Mouse (Mus musculus): ENCODE data around the gene Sf3b1. TPM values are rescaled to one million over a fixed set of nuclear protein-coding genes. Genes with fewer than 3 reads are reported as not detected.
"Not testable (repeated sequence)": the region's sequence is repeated elsewhere in the genome, so short reads cannot be mapped to it uniquely, and the experiment has no call there.

The Sf3b1 gene
- 29.4 and 42.6 TPM in 2 replicates for polyA plus RNA-seq (2012; rRNA removed)

GRCm38 (mm10) chr1:55027253-55027801 lies at the start of gene Sf3b1:
TSS of gene Sf3b1 (minus strand) at chr1:55027481.
- peak; percentile 86 for DNase-seq (ENCODE audit: low read depth, low spot score)
- 2% methylated on average over 46 of the region's 46 CpGs for WGBS

DNA sequence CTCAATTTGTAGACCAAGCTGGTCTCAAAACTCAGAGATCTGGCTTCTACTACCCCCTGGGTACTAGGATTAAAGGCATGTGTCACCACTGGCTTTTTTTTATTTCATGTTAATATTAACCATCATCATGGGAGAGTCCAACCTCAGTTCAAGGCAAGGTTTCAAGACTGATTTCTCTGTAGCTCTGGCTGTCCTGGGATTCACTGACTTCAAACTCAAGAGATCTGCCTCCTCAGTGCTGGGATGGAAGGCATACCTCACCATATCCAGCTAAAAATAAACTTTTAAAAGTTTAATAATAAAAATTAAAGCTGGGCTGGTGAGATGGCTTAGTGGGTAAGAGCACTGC lies 49.1 kb upstream of the Sf3b1 start:
- no peak for DNase-seq (ENCODE audit: low read depth, low spot score)

DNA sequence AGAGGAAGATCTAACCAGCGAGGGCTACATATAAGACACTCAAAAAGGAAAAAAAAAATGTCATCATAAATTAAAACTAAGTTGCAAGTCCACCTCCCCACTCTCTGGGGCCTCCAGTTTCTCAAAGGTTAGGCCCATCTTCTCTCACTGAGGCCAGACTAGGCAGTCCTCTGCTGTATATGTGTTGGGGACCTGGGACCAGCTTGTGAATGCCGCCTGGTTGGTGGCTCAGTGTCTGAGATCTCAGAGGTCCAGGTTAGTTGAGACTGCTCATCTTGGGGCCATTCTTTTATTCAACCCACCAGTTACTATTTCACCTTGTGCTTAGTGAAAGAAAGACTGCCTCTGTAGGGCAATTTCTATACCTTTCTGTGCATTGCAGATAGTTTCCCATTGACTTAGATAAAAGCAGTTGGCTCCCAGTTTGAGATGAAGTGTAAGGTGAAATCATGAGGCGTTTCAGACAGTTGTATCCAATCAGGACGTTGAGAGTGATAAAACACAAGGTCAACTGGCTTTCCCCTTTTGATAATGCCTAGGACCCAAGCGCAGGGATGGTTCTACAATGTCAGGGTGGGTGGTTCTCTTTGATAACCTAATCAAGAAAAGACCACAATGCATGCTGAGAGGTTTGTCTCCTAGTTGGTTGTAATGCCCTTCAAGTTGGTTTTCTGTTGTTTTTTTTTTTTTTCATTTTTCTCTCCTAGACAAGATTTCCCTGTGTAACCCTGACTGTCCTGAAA lies 48.5 kb upstream of the Sf3b1 start:
- WGBS = 80% methylated on average over 5 of the region's 5 CpGs
- no peak for DNase-seq (ENCODE audit: low read depth, low spot score)

DNA sequence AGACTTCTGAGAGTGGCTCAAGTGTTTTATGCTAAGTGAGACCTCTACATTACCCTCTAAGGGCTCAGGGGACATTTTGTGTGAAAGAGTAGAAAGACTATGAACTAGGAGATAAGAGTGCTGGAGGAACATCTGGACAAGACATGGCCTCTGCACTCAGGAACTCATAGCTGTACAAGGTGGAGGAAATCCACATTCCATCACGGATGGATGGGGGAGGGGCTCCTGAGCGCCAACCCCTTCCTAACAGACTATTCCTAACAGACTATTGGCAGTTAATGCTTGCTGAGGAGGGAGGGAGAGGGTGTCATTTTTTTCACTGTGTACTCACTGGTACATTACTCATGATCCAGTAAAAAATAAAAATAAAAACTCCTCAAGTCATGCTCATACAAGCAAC lies 47.5 kb upstream of the Sf3b1 start:
- WGBS = 47% methylated on average over 2 of the region's 2 CpGs
- DNase-seq (ENCODE audit: low read depth, low spot score) = no peak

DNA sequence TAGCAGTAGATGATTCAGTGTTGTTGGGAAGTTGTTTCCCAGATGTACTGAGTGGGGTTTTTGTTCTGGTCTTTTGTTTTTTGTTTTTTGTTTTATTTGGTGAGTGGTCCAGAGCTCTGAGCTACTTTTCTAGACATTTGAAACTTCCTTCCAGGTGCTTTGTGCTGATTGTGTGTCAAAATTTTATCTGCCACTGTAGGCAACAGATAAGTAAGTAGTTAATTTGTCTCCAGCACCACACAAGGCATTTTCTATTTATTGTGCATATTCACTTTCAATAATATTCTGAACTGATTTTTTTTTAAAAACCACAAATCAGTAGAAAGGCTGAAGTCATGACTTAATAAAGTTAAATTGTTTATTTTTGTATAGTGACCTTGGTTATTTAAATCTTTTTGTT lies 45.0 kb upstream of the Sf3b1 start:
- not testable (repeated sequence) for DNase-seq (ENCODE audit: low read depth, low spot score)

DNA sequence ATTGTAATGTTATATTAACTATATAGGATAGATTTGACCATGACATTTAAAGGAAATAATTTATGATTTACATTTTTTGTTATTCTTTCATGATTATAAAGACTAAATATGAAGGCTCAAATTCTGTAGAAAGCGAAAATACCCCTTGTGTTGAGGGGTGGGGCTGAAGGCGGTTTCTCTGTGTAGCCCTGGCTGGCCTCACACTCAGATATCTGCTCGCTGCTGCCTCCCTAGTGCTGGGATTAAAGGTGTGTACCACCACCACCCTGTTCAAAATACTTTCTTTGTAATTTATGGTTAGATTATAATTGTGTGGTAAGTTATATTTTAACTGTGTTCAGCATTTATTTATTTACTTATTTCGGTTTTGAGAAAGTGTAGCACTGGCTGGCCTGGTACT lies 34.5 kb upstream of the Sf3b1 start:
- DNase-seq (ENCODE audit: low read depth, low spot score) = no peak
- WGBS = 84% methylated on average over 4 of the region's 4 CpGs

DNA sequence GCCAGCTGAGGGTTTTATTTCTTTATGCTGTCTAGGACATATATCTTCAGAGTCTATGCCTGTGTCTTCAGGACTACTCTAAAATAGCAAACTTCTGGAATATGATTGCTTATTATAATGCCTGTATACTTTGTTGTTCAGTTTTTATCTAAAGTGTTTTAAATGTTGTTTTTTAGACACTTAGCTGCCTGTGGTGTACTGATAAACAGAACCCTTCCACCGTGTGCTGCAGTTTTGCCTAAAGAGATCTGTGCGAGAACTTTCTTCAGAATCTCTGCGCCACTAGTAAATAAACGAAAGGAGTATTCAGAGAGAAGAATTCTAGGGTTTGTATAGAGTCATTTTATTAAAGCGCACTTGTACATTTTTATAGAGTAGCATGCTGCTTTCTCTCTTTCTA lies 33.8 kb upstream of the Sf3b1 start:
- DNase-seq (ENCODE audit: low read depth, low spot score) = no peak
- 86% methylated on average over 5 of the region's 5 CpGs for WGBS

DNA sequence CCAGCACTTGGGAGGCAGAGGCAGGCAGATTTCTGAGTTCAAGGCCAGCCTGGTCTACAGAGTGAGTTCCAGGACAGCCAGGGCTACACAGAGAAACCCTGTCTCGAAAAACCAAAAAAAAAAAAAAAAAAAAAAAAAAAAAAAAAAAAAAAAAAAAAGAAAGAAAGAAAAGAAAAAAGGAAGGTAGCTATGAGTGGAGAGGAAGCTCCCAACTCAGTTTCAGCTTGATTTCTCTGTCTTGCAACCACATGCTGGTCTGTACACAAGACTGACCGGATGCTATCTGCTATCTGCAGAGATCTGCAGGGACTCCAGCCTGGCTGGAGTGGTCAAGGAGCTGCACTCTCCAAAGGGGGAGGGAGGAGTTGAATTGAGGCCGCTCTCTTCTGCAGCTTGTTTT lies 31.1 kb upstream of the Sf3b1 start:
- DNase-seq (ENCODE audit: low read depth, low spot score) = not testable (repeated sequence)
- 97% methylated on average over 2 of the region's 3 CpGs for WGBS

DNA sequence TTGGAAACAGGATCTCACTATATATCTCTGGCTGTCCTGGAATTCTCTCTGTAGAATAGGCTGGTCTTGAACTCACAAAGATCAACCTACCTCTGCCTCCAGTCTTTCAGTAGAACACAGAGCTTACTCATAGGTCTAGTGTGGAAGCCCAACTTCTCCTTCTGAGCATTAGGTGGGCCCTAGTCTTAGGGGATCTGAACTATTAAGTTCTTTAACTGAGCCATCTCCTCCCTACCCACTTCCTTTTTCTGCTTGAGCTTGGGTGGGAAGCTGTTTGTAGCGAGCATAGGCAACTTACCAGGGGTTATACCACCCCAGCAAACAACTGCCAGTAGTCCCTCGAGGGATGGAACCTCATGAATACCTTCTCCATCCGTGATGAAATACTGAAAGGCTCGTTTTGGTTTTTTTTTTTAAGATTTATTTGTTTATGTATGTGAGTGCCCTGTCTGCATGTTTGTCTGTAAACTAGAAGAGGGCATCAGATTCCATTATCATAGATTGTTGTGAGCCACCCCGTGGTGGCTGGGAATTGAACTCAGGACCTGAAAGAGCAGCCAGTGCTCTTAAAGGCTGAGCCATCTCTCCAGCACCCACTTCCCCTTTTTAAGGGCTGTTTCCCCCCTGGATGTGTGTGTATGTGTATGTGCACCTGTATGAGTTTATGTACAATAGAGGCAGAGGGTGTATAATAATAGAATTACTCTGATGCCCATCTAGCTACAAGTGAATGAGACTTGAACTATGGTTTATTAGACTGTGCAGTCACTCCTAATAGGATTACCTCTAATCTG lies 28.2 kb upstream of the Sf3b1 start:
- no peak for DNase-seq (ENCODE audit: low read depth, low spot score)
- WGBS = 80% methylated on average over 5 of the region's 5 CpGs

DNA sequence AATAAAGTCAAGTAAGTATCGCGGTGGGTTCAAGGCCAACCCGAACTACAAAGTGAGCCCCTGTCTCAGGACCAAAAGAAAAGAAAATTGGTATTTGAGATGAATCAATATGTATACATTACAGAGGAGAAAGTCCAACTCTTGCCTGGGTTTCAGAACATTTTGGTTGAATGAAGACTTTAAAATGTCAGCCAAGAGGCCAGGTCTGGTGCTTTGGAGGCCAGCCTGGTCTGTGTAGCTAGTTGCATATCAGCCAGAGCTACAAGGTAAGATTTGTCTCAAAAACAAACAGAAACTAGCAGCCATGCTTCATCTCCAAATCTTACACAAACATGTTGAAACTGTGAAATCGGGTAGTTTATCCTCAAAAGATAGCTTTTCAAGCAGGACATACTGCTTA lies 26.3 kb upstream of the Sf3b1 start:
- DNase-seq (ENCODE audit: low read depth, low spot score) = no peak
- WGBS = 46% methylated on average over 4 of the region's 4 CpGs

- WGBS = under 1% methylated on average over 42 of the region's 42 CpGs
These were observed 25.7 kb upstream of the Sf3b1 start for GRCm38 (mm10) chr1:55053005-55053404.

DNA sequence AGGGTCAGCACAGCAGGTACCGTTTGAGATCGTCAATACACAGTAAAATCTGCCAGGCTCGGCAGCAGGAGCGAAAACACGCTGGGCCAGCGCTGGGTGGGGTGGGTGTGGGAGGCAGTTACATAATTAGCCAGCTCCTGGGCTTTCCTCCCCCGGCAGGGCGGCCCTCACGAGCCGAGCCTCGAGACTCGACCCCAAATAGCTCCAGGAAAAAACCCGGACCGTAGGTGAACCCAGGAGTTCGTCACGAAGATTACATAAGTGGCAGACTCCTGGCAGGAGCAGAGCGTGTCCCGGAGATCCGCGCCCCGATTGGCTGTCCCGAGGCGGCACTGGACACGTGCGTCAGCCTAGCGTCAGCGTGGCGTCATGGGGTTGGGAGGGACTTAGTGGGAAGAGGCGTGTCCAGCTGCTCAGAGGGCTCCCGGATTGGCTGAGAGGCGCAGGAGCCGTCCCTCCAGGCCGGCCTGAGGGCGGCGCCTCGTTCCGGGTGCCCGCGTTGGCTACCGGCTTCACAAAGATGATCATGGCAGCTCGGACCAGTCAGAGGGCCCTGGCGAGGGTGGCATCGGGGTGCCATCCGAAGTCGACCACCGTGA lies 25.2 kb upstream of the Sf3b1 start, which contains the start of gene Coq10b:
Gene Coq10b, plus strand, starts transcription at position 416 of the 599 bp plus-strand sequence.
- under 1% methylated on average over 46 of the region's 46 CpGs for WGBS
- peak; percentile 89 for DNase-seq (ENCODE audit: low read depth, low spot score)

More at GRCm38 (mm10) chr1:55053005-55053404, 25.7 kb upstream of the Sf3b1 start:
- peak; percentile 45 for DNase-seq (ENCODE audit: low read depth, low spot score)

DNA sequence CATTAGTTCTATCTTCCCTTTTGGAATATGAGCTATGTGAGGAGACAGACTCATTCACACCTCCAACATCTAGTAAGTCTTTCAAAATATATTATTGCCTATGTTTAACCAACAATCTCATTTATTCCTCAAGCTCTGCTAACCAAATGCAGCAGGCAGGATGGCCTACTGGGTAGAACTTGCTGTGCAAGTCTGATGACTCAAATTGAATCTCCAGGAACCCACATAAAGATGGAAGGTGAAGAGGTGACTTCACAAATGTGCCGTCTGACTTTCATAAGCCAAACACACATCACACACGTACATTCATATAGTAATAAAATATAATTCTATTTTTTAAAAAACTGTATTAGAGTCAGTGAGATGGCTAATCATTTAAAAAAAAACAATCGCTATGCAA lies 24.4 kb upstream of the Sf3b1 start:
- WGBS = 52% methylated on average over 3 of the region's 3 CpGs
- no peak for DNase-seq (ENCODE audit: low read depth, low spot score)

DNA sequence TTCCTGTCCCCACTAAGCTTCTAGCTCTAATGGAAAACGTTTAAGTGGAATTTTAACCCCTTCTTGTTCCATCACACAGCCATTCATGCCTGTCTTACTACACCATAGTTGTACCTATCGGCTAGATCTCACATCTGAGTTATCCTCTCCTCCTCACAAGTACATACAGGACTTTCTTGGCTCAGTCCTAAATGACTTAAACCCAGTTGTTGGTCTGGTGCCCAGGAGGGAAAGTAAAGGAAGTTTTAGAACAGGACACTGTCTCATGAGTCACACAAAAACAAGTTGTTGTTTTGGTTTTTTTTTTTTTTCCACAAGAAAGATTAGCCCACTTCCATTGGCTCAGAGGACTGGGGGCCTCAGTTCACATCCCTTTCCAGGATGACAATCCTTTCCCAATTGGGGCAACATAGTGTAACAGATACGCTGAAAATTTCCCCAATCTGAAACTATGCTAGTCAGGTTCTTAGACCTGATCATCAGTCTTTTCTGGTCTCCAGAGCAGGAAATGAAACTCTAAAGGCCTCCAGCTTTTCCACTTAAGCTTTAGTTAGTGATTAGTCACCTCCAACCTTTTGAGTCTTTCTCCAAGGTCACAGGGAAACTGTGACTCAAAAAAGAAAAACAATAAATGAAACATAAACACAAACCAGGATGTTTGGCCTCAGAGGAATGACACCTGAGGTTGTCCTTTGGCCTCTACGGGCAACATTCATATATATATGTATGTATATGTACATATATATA lies 21.7 kb upstream of the Sf3b1 start:
- WGBS = 59% methylated on average over 4 of the region's 4 CpGs

DNA sequence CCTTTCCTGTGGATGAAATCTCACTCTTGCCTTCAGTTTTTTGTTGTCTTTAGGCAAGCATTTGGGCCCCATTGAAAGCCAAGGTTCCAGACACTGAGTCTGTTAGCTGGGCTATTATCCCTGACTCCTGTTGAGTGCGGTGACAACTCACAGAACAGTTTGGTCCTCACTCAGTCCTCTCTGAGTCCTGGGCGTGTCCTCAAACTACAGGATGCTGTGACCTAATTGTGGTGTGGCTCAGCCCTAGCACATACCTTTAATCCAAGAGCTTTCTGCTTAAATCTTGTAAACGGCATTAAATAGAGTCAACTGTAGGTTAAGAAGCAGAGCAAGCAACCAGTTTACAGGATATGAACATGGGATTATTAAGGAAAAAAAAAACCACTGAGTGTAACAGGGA lies 15.9 kb upstream of the Sf3b1 start:
- WGBS = 76% methylated on average over 3 of the region's 3 CpGs

More for the DNA sequence above, 21.7 kb upstream of the Sf3b1 start:
- no peak for DNase-seq (ENCODE audit: low read depth, low spot score)

GRCm38 (mm10) chr1:55042246-55042645 lies 15.0 kb upstream of the Sf3b1 start:
- WGBS = 86% methylated on average over 1 of the region's 1 CpGs

More for the DNA sequence above, 15.9 kb upstream of the Sf3b1 start:
- no peak for DNase-seq (ENCODE audit: low read depth, low spot score)

GRCm38 (mm10) chr1:55041691-55042090 lies 14.4 kb upstream of the Sf3b1 start:
- 89% methylated on average over 4 of the region's 4 CpGs for WGBS
- DNase-seq (ENCODE audit: low read depth, low spot score) = no peak

More at GRCm38 (mm10) chr1:55042246-55042645, 15.0 kb upstream of the Sf3b1 start:
- DNase-seq (ENCODE audit: low read depth, low spot score) = no peak

- DNase-seq (ENCODE audit: low read depth, low spot score) = no peak
These were observed 12.7 kb upstream of the Sf3b1 start for GRCm38 (mm10) chr1:55039944-55040343.

DNA sequence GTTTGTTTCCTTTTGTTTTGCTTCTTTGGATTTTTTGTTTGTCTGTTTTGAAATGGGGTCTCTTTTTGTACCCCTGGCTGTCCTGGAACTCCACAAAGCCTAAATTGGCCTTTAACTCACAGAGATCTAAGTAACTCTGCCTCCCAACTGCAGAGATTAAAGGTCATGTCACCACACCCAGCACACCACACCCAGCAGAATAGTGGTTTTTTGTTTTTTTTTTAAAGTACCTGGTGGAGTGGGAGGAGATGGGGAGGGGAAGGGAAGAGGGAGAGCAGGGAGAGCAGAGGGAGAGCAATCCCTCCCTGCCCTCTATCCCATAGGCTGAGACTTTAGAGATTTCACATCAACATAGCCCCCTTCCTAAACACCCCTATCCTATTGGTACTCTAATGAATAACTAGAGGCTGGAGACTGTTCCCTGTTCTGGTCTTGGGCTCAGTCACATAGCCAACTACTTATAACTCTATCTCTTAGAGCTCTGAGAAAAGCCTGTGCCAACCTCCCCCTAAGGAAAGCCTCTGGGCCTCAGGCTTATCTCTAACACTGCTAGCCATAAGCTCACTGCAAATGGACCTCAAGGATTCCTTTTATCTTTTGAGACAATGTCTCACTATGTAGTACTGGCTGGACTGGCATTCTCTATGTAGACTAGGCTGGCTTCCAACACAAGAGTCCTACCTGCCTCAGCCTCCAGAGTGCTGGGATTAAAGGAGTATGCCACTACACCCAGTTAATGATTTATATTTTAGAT lies 3.9 kb upstream of the Sf3b1 start:
- DNase-seq (ENCODE audit: low read depth, low spot score) = no peak

More at GRCm38 (mm10) chr1:55039944-55040343, 12.7 kb upstream of the Sf3b1 start:
- WGBS = 92% methylated on average over 1 of the region's 1 CpGs
